Mouse (Mus musculus) heart, postnatal 0 days (tissue): ENCODE measurements around the gene Ier2. TPM values are rescaled to one million over a fixed set of nuclear protein-coding genes. Genes with fewer than 3 reads are reported as not detected.

Source experiments
- ATAC-seq: fragments of 200-750 bp; cut with Nextera tagmentation; 2 replicates; pipeline ENCODE4 v1.8.0; 2017; ENCODE audit warnings: low read depth, moderate number of reproducible peaks, moderate library complexity; ENCODE audit not compliant: insufficient read depth
- DNase-seq: peaks from one replicate; pipeline ENCODE4 v3.0.0-alpha.2; 2016; ENCODE audit warnings: low spot score
- H3K27ac ChIP-seq: fragments of 300-500 bp; sonication (generic); 2 replicates; pipeline ENCODE4 v1.5.1; 2014; ENCODE audit warnings: low read depth, mild to moderate bottlenecking
- H3K27me3 ChIP-seq: fragments of 300-500 bp; sonication (generic); 2 replicates; pipeline ENCODE4 v1.6.1; 2014; ENCODE audit warnings: low read length, mixed read lengths; ENCODE audit not compliant: control insufficient read depth, insufficient read depth
- H3K36me3 ChIP-seq: fragments of 300-500 bp; sonication (generic); replicated peaks from 2 replicates; pipeline ENCODE4 v1.6.1; 2014; ENCODE audit warnings: low read length, mixed read lengths; ENCODE audit not compliant: control insufficient read depth, insufficient read depth
- H3K4me1 ChIP-seq: fragments of 300-500 bp; sonication (generic); 2 replicates; pipeline ENCODE4 v1.6.1; 2014; ENCODE audit warnings: antibody characterized with exemption; ENCODE audit not compliant: control insufficient read depth, insufficient read depth
- H3K4me2 ChIP-seq: fragments of 300-500 bp; sonication (generic); 2 replicates; pipeline ENCODE4 v1.6.1; 2014; ENCODE audit warnings: low read depth, mild to moderate bottlenecking, low read length, moderate library complexity
- H3K4me3 ChIP-seq: fragments of 300-500 bp; sonication (generic); 2 replicates; pipeline ENCODE4 v1.5.1; 2014; ENCODE audit warnings: low read depth, low read length
- H3K9ac ChIP-seq: fragments of 300-500 bp; sonication (generic); replicated peaks from 2 replicates; pipeline ENCODE4 v1.6.1; 2014; ENCODE audit warnings: low read depth, low read length, mixed read lengths
- H3K9me3 ChIP-seq: fragments of 300-500 bp; sonication (generic); replicated peaks from 2 replicates; pipeline ENCODE4 v1.6.1; 2016; ENCODE audit warnings: low read length; ENCODE audit not compliant: control insufficient read depth
- CTCF ChIP-seq: IDR thresholded peaks from 2 replicates; pipeline ENCODE4 v1.5.1; 2016; ENCODE audit warnings: antibody characterized with exemption, control low read depth, low read depth
- EP300 ChIP-seq: IDR thresholded peaks from 2 replicates; pipeline ENCODE4 v1.6.1; 2016; ENCODE audit warnings: antibody characterized with exemption, low read depth
- WGBS: fragments of 180-500 bp; shearing (Covaris S2); extraction: QIAGEN DNeasy Blood & Tissue Kit; methylation state at CpG from one replicate; pipeline ENCODE4 v1.1.7; 2014; 5-methylcytosine and 5-hydroxymethylcytosine counted together
- polyA plus RNA-seq: library from polyadenylated mRNA; unstranded; fragments of >200 nt; fragmentation: Nextera tagmentation; extraction: Ambion mirVana; gene quantifications from 2 replicates; pipeline ENCODE4 v1.2.1, GENCODE M21; 2015
- total RNA-seq: library from RNA; depleted of rRNA; stranded (reverse); fragments of >200 nt; gene quantifications from 2 replicates; pipeline ENCODE4 v1.2.3, GENCODE M21; 2014; ENCODE audit warnings: low replicate concordance

Gene Ier2
- total and polyA plus RNA-seq, 2 experiments from 2014 or later, result 23.2 to 33.3 TPM

DNA sequence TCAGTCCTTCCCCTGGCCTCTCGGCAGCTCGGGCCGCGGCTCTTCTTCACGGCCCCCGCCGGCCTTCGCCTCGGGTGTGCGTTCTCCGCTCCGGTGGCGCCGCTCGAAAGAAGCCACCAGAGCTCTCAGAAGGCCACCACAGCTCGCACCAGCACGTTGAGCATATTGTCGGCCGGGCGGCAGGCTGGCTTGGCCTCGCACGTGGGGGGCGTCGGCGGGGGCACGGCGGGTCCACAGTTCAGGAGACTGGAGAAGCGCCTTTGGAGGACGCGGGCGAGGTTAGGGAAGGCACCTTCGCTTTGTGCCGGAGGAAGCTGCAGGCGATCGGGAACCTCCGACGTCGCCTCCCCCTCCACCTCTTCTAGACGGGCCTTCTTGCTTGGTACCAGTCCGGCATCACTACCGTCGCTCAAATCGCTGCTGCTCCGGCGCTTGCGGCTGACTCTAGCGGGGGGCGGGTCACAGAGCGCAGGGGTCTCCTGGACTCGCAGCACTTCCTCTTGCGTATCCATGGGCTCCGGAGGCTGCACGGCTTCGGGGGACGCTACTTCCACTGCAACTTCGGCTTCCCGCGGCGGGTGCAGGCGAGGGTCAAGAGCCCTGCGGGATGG lies 586 bp downstream of the Ier2 start:
- Histone ChIP-seq H3K9me3 (no peaks in the 10 kb centered on the region), H3K27ac (peak overlapping the region; percentile 93), H3K4me3 (peak overlapping the region; percentile 76), H3K4me1 (peaks cover 10% of the 10 kb centered on the region), H3K36me3 (no peaks in the 10 kb centered on the region), H3K4me2 (peak overlapping the region; percentile 86), H3K27me3 (no peaks in the 10 kb centered on the region), H3K9ac (peak overlapping the region; percentile 88)
- ATAC-seq (peak; percentile 7), DNase-seq (peak; percentile 24)
- under 1% methylated on average over 56 of the region's 61 CpGs for WGBS
- TF ChIP-seq EP300, result no peak
- no peak for TF ChIP-seq CTCF

DNA sequence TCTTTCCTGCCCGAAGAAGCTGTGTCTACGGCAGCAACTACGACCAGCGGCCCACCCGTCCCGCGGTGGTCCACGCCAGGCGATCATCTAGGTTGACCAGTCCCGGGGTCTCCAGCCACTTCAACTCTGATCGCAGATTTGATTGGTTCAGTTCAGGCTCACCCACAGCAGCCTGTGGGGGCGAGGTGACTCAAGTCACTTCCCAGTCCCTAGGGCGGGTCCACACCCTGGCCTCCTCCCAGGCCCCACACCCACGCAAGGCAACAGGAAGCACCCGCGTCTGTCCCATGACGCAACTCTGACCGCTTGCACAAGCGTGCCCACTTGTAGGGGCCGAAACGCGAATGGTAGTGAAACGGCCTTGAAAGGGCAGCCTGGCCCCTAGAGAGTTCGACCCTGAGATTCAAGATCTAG lies 1.2 kb downstream of the Ier2 start:
- WGBS, result 2% methylated on average over 24 of the region's 24 CpGs

DNA sequence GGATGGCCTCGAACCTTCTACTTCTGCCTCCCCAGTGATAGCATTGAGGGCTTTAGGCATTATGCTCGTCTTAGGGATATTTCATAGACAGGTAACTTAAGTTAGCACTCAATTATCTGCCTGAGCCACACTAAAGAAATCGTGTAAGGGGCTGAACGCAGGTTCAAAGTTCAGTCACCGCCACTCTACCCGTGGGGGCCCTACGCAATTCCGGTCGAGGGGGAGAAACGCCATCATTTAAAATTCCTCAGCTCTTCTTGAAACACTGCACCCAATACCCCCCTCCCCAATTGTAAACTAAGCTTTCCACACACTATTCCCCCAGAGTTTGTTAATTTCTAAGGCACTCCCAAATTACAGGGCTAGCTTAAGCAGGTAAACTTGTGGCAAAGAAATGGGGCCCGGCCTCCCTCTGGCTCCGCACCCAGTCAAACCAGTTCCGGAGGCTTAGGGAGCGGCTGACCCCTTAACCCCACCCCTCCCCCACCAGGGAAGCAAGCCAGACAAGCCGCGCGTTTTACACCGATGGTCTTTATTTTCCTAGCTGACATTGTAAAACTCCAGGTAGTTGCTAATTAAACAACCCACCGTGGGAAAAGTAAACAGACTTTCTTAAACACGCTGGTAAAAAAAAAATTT lies 1.7 kb downstream of the Ier2 start:
- no peaks in the 10 kb centered on the region for H3K27me3 ChIP-seq
- no peaks in the 10 kb centered on the region for H3K36me3 ChIP-seq
- H3K27ac ChIP-seq, result peak overlapping the region; percentile 93
- DNase-seq (no peak), ATAC-seq (no peak)
- H3K9me3 ChIP-seq, result no peaks in the 10 kb centered on the region
- peaks cover 14% of the 10 kb centered on the region for H3K4me1 ChIP-seq
- peak overlapping the region; percentile 86 for H3K4me2 ChIP-seq
- peak overlapping the region; percentile 88 for H3K9ac ChIP-seq
- no peak for TF ChIP-seq CTCF
- no peak for TF ChIP-seq EP300
- WGBS, result 7% methylated on average over 20 of the region's 20 CpGs
- peak overlapping the region; percentile 76 for H3K4me3 ChIP-seq

More for the DNA sequence above, 1.2 kb downstream of the Ier2 start:
- Histone ChIP-seq H3K4me3 (peak overlapping the region; percentile 76), H3K36me3 (no peaks in the 10 kb centered on the region), H3K4me2 (peak overlapping the region; percentile 86), H3K9me3 (no peaks in the 10 kb centered on the region), H3K27me3 (no peaks in the 10 kb centered on the region), H3K27ac (peak overlapping the region; percentile 93), H3K9ac (peak overlapping the region; percentile 88), H3K4me1 (peaks cover 10% of the 10 kb centered on the region)
- ATAC-seq (peak; percentile 39), DNase-seq (peak; percentile 87)
- TF ChIP-seq EP300, result 0 out of 2 replicates have a peak, but pooled peaks have one; percentile 47
- no peak for TF ChIP-seq CTCF

DNA sequence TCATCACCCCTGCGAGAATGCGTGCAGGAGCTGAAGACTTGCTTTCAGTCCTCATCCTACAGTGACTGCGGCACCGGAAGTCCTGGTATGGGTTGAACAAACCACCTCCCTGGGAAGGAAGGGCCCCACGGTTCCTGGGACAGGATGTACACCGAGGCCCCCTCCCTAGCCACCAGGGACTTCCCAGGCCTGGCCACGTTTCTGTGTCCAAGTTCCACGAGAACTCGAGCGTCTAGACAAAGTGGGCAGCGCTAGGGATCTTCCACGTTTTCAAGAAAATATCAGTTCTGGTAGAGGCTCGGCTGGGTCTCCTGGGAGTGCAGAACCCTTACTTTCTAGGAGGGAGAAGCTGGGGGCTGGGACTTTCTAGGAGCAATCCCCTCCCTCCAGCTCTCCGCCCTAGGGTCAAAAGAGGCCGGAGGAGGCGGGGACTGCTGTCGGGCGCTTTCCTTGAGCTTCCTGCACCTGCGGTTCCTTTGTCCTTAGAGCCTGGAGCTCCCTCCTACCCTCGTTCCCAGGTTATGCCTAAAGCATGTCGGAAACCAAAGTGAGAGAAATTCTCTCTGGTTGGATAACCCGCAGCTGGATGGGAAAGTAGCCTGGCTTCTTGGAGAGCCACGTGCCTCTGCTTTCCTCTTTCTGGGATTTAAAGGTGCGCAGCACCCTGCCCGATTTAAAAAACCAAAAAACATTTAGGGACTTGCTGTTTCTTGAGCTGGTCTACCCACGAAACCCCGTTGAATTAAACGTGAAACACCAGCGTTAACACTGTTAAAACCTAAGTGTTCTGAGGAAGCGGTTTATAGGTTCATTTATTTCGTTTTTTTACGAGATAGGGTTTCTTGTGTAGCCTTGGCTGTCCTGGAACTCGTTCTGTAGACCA lies 2.5 kb downstream of the Ier2 start:
- Histone ChIP-seq H3K4me2 (peak overlapping the region; percentile 86), H3K9me3 (no peaks in the 10 kb centered on the region), H3K36me3 (no peaks in the 10 kb centered on the region), H3K9ac (peak overlapping the region; percentile 88), H3K27me3 (no peaks in the 10 kb centered on the region), H3K4me1 (peaks cover 16% of the 10 kb centered on the region; the same call in 1 of the 2 replicates), H3K27ac (peak overlapping the region; percentile 93), H3K4me3 (peak overlapping the region; percentile 76)
- DNase-seq (peak; percentile 77), ATAC-seq (peak; percentile 28)
- 5% methylated on average over 33 of the region's 33 CpGs for WGBS
- TF ChIP-seq CTCF (no peak), EP300 (0 out of 2 replicates have a peak, but pooled peaks have one; percentile 28)

DNA sequence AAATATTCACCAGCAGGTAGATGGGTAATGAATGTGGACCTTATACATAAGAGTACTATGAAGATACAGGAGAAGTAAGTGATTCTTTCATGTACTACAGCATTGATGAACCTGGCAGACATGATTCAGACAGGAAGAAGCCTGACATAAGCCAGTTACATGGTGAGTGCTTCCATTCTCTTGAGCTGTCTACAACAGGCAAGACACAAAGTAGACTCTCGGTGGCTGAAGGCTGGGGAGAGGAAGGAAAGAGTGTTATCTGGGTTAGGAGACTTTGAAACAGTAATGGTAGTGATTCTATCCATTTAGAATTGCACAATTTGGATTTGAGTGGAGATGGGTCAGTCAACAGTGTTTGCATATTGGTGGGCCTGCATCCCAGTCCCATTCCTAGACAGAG lies 3.7 kb downstream of the Ier2 start:
- Histone ChIP-seq H3K4me1 (peaks cover 17% of the 10 kb centered on the region; the same call in 1 of the 2 replicates), H3K9ac (no peak overlapping the region), H3K27me3 (no peaks in the 10 kb centered on the region), H3K27ac (peak overlapping the region; percentile 93), H3K4me2 (no peak overlapping the region), H3K36me3 (no peaks in the 10 kb centered on the region), H3K9me3 (no peaks in the 10 kb centered on the region), H3K4me3 (no peak overlapping the region)
- ATAC-seq (no peak), DNase-seq (no peak)
- WGBS, result 53% methylated on average over 1 of the region's 1 CpGs
- TF ChIP-seq CTCF (no peak), EP300 (no peak)
